Mouse (Mus musculus) brain, embryonic 14.5 days (tissue): ENCODE results near the gene Rbbp5.

Source experiments
- CTCF ChIP-seq: fragments of 200-500 bp; IDR thresholded peaks from 2 replicates; pipeline ENCODE4 v1.5.1; 2012; ENCODE audit warnings: inconsistent platforms, mild to moderate bottlenecking, moderate library complexity, borderline replicate concordance; ENCODE audit not compliant: insufficient read depth, insufficient read length; ENCODE audit errors: extremely low read depth
- POLR2A ChIP-seq: fragments of 200-500 bp; IDR thresholded peaks from 2 replicates; pipeline ENCODE4 v1.6.1; 2012; ENCODE audit warnings: mild to moderate bottlenecking, inconsistent platforms, borderline replicate concordance; ENCODE audit not compliant: poor library complexity, insufficient read depth, insufficient read length, severe bottlenecking; ENCODE audit errors: extremely low read depth

- TF ChIP-seq POLR2A (no peak), CTCF (no peak)
Measured at GRCm38 (mm10) chr1:132509771-132510170, 32.6 kb downstream of the Rbbp5 start.
